Mouse (Mus musculus) heart, adult 2 months (tissue): Measurements from ENCODE around the gene Krt83. TPM values are rescaled to one million over a fixed set of nuclear protein-coding genes. Genes with fewer than 3 reads are reported as not detected.

ENCODE experiments used
- DNase-seq, 2 experiments: peaks; one replicate each; pipeline ENCODE4 v3.0.0; 2021
- H3K27ac ChIP-seq: fragments of 200-600 bp; 2 replicates; pipeline ENCODE4 v1.8.1; 2022
- H3K27me3 ChIP-seq: fragments of 200-500 bp; 2 replicates; pipeline ENCODE4 v1.6.1; 2012; ENCODE audit warnings: mild to moderate bottlenecking, low read length, inconsistent platforms, mixed read lengths; ENCODE audit not compliant: control insufficient read depth, insufficient read depth
- H3K36me3 ChIP-seq: fragments of 200-500 bp; 2 replicates; pipeline ENCODE4 v1.6.1; 2012; ENCODE audit warnings: low read length, inconsistent platforms; ENCODE audit not compliant: control insufficient read depth, insufficient read depth
- H3K4me1 ChIP-seq: fragments of 200-500 bp; 2 replicates; pipeline ENCODE4 v1.6.1; 2011; ENCODE audit warnings: low read length; ENCODE audit not compliant: control insufficient read depth, insufficient read depth
- H3K4me3 ChIP-seq: fragments of 200-600 bp; 2 replicates; pipeline ENCODE4 v1.8.1; 2022
- H3K79me2 ChIP-seq: fragments of 200-500 bp; replicated peaks from 2 replicates; pipeline ENCODE4 v1.6.1; 2012; ENCODE audit warnings: mild to moderate bottlenecking, inconsistent platforms, low read length, moderate library complexity, mixed read lengths; ENCODE audit not compliant: control insufficient read depth, insufficient read depth
- H3K9ac ChIP-seq: fragments of 200-500 bp; 2 replicates; pipeline ENCODE4 v1.6.1; 2012; ENCODE audit warnings: low read depth, mild to moderate bottlenecking, control low read depth, inconsistent platforms, low read length, mixed read lengths
- CTCF ChIP-seq: fragments of 200-600 bp; IDR thresholded peaks from 2 replicates; pipeline ENCODE4 v1.8.1; 2022; ENCODE audit warnings: antibody characterized with exemption, mild to moderate bottlenecking, moderate library complexity
- EP300 ChIP-seq: fragments of 200-500 bp; IDR thresholded peaks from 2 replicates; pipeline ENCODE4 v1.6.1; 2011; ENCODE audit warnings: low read depth, low read length, control low read depth; ENCODE audit not compliant: insufficient read depth
- POLR2A ChIP-seq: fragments of 200-500 bp; IDR thresholded peaks from 2 replicates; pipeline ENCODE4 v1.6.1; 2011; ENCODE audit warnings: mild to moderate bottlenecking, low read depth, low read length, control low read depth; ENCODE audit not compliant: insufficient read depth
- WGBS: fragments of 180-500 bp; shearing (Covaris S2); methylation state at CpG from one replicate; pipeline ENCODE4 v1.1.7; 2018; 5-methylcytosine and 5-hydroxymethylcytosine counted together
- intact Hi-C: fragments of 180-260 bp; cut with DNase I; formaldehyde crosslinking; loops from one replicate; pipeline ENCODE4 v1.15.1; 2025
- long read RNA-seq: library from polyadenylated mRNA; stranded (forward); transcript quantifications from one replicate; pipeline ENCODE4 v2.0.0, GENCODE M21; 2021
- polyA plus RNA-seq: library from polyadenylated mRNA; depleted of rRNA; stranded (reverse); fragments of >200 nt; gene quantifications from 2 replicates; pipeline ENCODE4 v1.2.3, GENCODE M21; 2012; rRNA removed
- total RNA-seq, 2 experiments: library from RNA; stranded (reverse); gene quantifications; 2 replicates each; pipeline ENCODE4 v1.2.3; 2021

Gene Krt83
- total RNA-seq, result not detected
- polyA plus RNA-seq, result not detected in 2 replicates
- long read RNA-seq, result 0 reads

DNA sequence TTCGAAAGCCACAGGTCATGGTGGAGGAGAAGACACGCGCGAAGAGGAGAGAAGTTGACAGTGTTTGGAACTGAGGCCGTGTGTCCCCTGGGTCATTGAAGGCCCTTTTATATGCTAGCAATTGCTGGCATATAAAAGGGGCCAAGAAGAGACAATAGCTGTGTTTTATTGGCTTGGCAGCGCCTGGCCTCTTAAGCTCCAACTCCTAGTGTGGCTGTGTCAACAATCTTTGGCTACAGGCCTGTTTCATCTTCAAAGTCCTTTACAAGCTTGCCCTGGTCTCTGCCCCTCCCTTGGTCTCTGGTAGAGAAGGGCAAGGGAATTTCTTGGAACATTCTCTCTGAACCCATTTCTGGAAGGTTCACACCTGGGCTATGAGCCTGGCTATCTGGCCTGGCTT is at the start of gene Krt83:
Krt83 (minus strand) TSS at position 82 of the 400 bp plus-strand sequence.
- no peaks in the 10 kb centered on the region for H3K27me3 ChIP-seq
- intact Hi-C loops, result no loop called here
- no peak within 1 kb of the TSS for H3K9ac ChIP-seq
- no peaks in the 10 kb centered on the region for H3K36me3 ChIP-seq
- TF ChIP-seq POLR2A (no peak), CTCF (no peak), EP300 (no peak)
- no peak within 1 kb of the TSS for H3K4me3 ChIP-seq
- H3K4me1 ChIP-seq, result no peaks in the 10 kb centered on the region
- H3K79me2 ChIP-seq, result no peaks in the 10 kb centered on the region
- 88% methylated on average over 6 of the region's 6 CpGs for WGBS
- no peak within 1 kb of the TSS for H3K27ac ChIP-seq
- DNase-seq, result no peak

DNA sequence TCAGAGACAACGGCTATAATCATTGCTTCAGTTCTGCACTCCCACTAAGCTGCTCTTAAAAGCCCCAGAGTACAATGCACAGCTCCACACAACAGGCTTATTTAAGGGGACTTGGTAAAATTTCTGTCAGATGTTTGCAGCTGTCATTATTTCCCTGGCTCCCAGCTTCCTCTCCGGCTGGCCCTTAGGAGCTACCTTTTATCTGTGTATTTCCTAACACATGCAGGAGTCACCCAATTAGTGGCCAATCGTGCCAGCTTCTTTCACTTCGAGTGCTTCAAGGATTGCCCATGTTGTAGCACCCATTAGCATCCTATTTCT is 47.2 kb upstream of the Krt83 start:
- Histone ChIP-seq H3K4me3 (no peak overlapping the region), H3K27ac (no peak overlapping the region), H3K27me3 (no peaks in the 10 kb centered on the region; the same call in 1 of the 2 replicates), H3K4me1 (no peaks in the 10 kb centered on the region), H3K36me3 (no peaks in the 10 kb centered on the region), H3K9ac (no peak overlapping the region), H3K79me2 (no peaks in the 10 kb centered on the region)
- no peak for TF ChIP-seq CTCF
- TF ChIP-seq EP300, result no peak
- no peak for TF ChIP-seq POLR2A
- WGBS, result 57% methylated on average over 4 of the region's 4 CpGs
- intact Hi-C loops, result no loop called here
- DNase-seq, result peak in 1 of 2 experiments; percentile 7

DNA sequence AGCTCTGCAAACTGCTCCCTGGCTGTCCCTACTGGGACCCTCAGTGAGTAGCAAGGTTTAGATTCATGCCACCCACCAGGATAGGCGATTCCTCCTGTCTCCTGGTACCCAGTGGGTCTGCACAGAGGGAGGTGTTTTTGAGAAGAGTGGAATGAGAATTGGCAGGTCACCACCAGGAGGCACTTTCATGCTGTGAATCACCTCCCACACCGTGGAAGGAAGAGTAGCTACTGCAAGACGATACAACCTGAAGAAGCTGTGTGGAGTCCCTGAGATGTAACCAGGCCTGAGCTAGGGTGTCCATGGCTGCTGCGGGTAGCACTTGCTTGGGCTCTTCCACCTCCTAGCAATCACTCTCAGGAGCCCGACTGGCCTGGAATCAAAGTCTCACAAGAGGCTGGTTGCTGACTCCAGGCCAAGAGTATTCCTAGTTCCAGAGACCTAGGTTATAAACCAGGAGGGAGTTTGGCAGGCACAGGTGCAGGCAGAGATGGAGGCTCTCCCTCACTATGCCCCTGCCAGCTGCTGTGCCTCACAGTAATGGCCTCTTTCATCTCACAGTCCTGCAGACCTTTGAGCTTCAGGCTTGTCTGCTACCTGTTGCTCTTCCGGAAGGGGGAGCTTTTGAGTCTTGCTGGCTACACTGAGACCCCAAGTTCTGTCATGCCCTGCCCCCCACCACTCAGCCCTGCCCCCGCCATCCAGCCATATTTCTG is 46.7 kb upstream of the Krt83 start:
- 32% methylated on average over 7 of the region's 7 CpGs for WGBS
- Histone ChIP-seq H3K27me3 (no peaks in the 10 kb centered on the region; the same call in 1 of the 2 replicates), H3K4me1 (no peaks in the 10 kb centered on the region), H3K27ac (no peak overlapping the region), H3K9ac (no peak overlapping the region), H3K79me2 (no peaks in the 10 kb centered on the region), H3K4me3 (no peak overlapping the region), H3K36me3 (no peaks in the 10 kb centered on the region)
- intact Hi-C loops, result no loop called here
- TF ChIP-seq CTCF (peak; percentile 15; the same call in 1 of the 2 replicates), EP300 (no peak)
- no peak for DNase-seq

- 50% methylated on average over 9 of the region's 9 CpGs for WGBS
- intact Hi-C loops, result no loop called here
- no peaks in the 10 kb centered on the region for H3K79me2 ChIP-seq
These were observed 44.9 kb upstream of the Krt83 start for GRCm38 (mm10) chr15:101536054-101536850.

DNA sequence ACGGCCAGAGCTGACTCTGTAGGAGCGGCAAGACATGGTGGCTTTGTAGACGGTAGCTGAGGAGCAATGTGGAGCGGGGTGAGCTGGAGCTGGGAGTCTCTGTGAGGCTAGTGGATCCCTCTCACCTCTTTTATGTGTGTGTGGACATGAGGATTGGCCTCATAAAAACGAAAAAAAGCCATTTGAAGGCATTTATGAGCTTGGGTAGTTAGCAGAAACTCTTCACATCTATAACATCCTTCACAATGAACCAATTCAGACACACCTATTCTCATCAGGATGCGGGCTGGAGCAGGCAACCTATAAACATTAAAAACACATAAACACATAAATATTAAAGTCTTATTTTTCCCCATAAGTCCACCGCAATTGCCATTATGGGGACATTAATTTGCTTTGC is 41.4 kb upstream of the Krt83 start, which contains the start of gene Krt84:
Krt84 (minus strand) TSS at position 101 of the 400 bp plus-strand sequence.
- DNase-seq, result no peak
- no peak within 1 kb of the TSS for H3K4me3 ChIP-seq
- H3K4me1 ChIP-seq, result no peaks in the 10 kb centered on the region
- TF ChIP-seq CTCF (no peak), POLR2A (no peak), EP300 (no peak)
- no peaks in the 10 kb centered on the region for H3K36me3 ChIP-seq
- no peak within 1 kb of the TSS for H3K9ac ChIP-seq
- no peak within 1 kb of the TSS for H3K27ac ChIP-seq
- intact Hi-C loops, result no loop called here
- no peaks in the 10 kb centered on the region for H3K79me2 ChIP-seq
- 80% methylated on average over 7 of the region's 7 CpGs for WGBS
- H3K27me3 ChIP-seq, result peaks cover under 1% of the 10 kb centered on the region; the same call in 1 of the 2 replicates

More at GRCm38 (mm10) chr15:101536054-101536850, 44.9 kb upstream of the Krt83 start:
- no peak overlapping the region for H3K9ac ChIP-seq
- no peak overlapping the region for H3K27ac ChIP-seq
- no peaks in the 10 kb centered on the region for H3K4me1 ChIP-seq
- H3K4me3 ChIP-seq, result no peak overlapping the region
- no peaks in the 10 kb centered on the region; the same call in 1 of the 2 replicates for H3K27me3 ChIP-seq
- H3K36me3 ChIP-seq, result no peaks in the 10 kb centered on the region
- no peak for DNase-seq
- TF ChIP-seq CTCF, result no peak
- TF ChIP-seq EP300, result no peak
- no peak for TF ChIP-seq POLR2A

DNA sequence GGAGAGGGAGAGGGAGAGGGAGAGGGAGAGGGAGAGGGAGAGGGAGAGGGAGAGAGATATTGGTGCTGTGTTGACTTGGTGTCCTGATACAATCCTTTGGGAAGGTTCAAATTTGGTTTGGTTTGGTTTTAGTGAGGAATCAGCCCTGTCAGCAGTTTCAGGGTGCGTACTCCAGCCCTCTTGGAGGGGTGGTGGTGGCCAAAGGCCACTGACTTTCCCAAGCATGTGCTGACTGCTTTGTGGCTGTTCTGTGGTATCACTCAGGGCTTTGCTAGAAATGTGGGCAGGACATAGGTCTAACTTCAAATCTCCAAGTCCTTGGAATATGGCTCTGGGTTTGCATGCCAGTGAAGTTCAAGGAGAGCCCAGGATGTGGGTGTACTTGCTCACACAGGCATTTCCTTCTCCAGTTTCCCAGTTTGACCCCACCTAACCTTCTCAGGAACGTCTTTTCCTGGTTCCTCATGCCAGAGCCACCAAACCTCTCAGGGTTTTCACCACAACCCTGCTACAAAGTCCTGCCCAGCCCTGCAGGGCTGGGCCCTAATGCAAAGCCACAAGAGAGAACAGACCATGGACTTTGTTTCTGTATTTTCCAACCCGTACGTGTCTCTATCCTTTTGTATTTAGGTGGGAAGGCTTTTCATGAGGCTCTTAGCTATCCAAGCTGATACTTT is 31.4 kb upstream of the Krt83 start:
- TF ChIP-seq EP300 (no peak), POLR2A (no peak), CTCF (no peak)
- DNase-seq, result no peak
- H3K36me3 ChIP-seq, result no peaks in the 10 kb centered on the region
- intact Hi-C loops, result loop anchor here (5.0 kb wide), 1 partner anchor 250 kb away; no protein-coding TSS in a partner anchor
- peaks cover 2% of the 10 kb centered on the region; the same call in 1 of the 2 replicates for H3K27me3 ChIP-seq
- 65% methylated on average over 4 of the region's 4 CpGs for WGBS
- no peaks in the 10 kb centered on the region for H3K79me2 ChIP-seq
- H3K9ac ChIP-seq, result no peak overlapping the region
- no peak overlapping the region for H3K4me3 ChIP-seq
- no peaks in the 10 kb centered on the region for H3K4me1 ChIP-seq
- H3K27ac ChIP-seq, result no peak overlapping the region
